Mouse (Mus musculus) thymus, adult 2 months (tissue): ENCODE data around the gene Ugt8a.

Experiments
- CTCF ChIP-seq: fragments of 200-500 bp; IDR thresholded peaks from 2 replicates; pipeline ENCODE4 v1.5.1; 2012; ENCODE audit warnings: mild to moderate bottlenecking, control low read depth, low read length, moderate library complexity, borderline replicate concordance; ENCODE audit not compliant: control insufficient read depth, poor library complexity, insufficient read depth; ENCODE audit errors: extremely low read depth
- POLR2A ChIP-seq: fragments of 200-500 bp; IDR thresholded peaks from 2 replicates; pipeline ENCODE4 v1.6.1; 2012; ENCODE audit warnings: mild to moderate bottlenecking, low read length, control low read depth, moderate library complexity; ENCODE audit not compliant: control insufficient read depth, poor library complexity, insufficient read depth; ENCODE audit errors: extremely low read depth

- no peak for TF ChIP-seq POLR2A
- no peak for TF ChIP-seq CTCF
Measured at GRCm38 (mm10) chr3:125849163-125849872, 89.1 kb downstream of the Ugt8a start.
